Mouse (Mus musculus): ENCODE results near the gene Ctbp1.
A peak's percentile ranks its signal among the peaks of the same experiment; 100 is the strongest.

Ctbp1 gene

DNA sequence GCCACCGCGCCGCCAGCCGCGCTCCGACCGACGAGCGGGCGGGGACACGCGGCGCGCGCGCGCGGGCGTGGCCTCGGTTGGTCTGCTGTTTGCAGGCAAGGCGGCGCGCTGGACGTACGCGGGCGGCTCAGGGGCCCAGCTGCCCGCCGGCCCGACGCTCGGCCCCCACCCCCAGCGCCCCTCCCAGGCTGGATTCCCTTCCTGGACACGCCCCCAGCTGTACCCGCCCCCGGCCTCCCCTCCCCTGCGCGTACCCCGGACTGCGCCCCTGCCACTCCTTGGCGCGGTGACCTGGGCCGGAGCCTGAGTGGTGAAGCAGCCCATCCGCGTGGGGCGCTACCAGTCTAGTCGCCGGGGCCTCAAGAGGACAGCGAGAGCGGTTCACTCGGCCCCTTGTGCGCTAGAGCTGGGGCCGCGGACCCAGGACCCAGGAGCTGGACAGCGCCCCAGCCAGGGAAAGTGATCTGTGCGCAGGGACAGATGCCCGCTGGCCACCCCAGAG, at the start of gene Ctbp1:
Gene Ctbp1, minus strand, starts transcription at position 42 of the 502 bp plus-strand sequence.
- peak; percentile 91 to 92 for DNase-seq (ENCODE audit: low spot score in 2 of 2)

DNA sequence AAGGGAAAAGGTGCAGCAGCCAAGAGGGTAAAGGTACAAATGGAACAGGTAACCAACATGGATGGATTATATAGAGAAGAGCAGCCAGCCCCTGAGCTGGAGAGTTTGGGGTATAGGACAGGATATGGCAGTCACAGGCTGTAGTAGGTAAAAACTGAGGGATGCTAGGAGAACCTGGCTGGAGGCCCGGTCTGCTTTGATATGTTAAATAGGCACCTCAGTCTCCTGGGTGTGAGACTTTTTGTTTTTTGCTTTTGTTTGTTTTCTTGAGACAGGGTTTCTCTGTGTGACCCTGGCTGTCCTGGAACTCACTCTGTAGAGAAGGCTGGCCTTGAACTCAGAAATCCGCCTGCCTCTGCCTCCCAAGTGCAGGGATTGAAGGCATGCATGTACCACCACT, 49.7 kb upstream of the Ctbp1 start:
- DNase-seq (ENCODE audit: low spot score in 2 of 2), result no peak

DNA sequence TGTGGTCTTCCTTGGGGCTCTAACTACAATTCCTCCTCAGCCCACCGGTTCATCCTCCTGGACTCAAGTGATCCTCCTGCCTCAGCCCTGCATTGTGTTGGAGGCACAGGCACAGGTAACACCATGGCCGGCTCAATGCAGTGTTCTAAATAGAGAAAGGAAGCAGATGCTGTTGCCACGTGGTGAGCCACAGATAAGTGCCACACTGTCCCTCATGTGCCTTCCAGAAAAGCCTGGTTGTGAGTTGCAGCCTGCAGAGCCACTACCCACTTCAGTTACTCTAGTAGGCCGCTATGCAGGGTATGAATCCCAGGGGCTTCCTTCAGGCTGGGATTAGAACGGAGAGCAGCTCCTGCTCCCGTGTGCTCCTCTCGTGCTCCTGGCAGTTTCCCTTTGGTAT, 37.4 kb upstream of the Ctbp1 start:
- DNase-seq (ENCODE audit: low spot score in 2 of 2), result no peak

DNA sequence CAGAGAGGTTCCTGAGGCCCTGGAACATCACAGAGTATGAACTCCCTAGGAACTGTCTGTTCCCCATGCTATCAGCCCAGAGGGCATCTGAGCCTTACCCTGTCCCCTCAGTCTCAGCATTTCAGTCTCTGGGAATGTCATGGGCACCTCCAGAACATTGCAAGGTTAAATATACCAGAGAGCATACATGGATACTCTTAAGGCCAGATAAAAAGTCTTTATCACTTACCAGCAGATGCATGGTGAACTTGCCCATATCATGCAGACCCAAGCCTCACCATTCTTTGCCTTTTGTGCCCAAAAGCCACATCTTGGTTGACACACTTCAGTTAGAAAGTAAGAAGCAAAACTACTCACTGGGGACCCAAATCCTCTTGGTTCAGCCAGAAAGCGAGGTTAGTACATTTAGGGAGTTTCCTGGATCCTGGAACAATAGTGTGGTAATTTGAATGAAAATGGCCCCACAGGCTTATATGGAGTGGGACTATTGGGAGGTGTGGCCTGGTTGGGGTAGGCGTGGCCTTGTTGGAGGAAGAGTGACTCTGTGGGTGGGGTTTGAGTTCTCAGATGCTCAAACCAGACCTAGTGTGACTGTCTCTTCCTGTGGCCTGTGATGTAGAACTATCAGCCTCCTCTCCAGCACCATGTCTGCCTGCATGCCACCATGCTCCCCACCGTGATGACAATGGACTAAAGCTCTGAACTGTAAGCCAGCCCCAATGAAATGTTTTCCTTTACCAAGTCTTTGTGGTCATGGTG, 36.1 kb upstream of the Ctbp1 start:
- peak; percentile 9 to 20 for DNase-seq (ENCODE audit: low spot score in 2 of 2)

DNA sequence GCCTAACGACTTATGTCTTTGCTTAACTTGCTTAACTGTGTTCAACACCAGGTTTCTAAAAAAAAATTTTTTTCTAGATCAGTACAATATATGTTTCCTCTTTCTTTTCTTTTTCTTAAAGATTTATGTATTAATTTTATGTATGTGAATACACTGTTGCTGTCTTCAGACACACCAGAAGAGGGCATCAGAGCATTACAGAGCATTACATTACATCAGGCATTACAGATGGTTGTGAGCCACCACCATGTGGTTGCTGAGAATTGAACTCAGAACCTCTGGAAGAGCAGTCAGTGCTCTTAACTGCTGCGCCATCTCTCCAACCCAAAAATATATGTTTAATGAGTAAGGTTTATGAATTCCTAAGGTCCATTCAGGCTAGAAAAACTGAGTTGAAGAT, 27.0 kb upstream of the Ctbp1 start:
- no peak for DNase-seq (ENCODE audit: low spot score in 2 of 2)

DNA sequence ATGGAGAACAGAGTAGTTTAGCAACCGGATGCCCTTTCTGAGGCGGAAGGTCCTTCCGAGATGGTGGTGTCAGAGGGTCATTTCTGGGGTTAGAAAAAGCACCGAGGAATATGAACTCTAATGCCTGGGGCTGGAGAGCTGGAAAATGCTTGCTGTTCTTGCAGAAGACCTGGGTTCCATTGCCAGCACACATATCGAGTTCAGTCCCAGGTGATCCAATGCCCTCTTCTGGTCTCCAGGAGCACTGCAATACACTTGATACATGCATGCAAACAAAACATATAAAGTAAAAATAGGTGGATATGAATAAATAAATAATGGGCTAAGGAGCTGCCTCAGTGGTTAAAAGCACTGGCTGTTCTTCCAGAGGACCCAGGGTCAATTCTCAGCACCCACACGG, 22.4 kb upstream of the Ctbp1 start:
- peak in 1 of 2 experiments; percentile 17 for DNase-seq (ENCODE audit: low spot score in 2 of 2)

DNA sequence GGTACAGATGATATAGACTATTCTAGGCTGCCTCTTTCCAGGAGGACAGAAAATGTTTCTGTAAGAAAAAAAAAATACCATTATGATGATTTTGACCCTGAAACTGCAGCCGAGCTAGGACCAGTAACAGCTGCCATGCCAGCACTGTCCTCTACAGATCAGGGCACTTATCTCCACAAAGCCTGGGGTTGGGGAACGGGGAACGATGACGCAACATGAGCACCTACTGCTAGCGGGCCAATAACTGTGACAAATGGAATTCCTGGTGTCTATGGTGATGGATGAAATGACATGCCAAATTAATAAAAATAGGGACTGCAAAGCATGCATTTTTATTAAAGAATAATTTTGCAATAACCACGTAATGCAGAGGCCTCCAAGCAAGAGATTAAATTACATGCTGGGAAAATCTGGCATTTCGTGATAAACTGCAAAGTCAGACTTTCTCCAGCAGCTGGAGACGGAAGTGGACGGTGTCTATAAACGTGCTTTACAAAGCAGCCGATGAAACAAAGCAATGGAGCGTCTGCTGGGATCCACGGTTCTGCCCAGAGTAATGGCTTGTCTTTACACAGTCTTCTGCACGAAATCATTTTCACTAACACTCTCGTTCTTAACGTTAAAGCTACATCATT, 19.1 kb upstream of the Ctbp1 start:
- no peak for DNase-seq (ENCODE audit: low spot score in 2 of 2)

DNA sequence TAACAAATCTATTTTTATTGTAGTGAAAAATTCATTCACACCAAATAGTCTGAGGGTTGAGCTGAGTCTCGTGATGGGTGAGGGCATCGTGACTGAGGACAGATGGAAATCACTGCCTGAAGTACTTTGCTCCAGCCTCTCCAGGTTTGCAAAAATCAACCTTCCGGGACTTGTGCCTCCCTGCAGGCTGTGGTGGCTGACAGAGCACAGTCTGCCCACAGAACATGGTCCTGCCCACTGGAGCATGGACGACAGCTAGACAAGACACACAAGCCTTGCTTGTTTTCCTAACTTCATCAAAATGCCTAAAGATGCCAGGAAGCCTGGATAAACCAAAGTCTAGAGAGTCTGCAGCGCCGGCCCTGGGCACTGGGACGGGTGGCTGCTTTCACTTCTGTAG, 9.2 kb upstream of the Ctbp1 start:
- DNase-seq (ENCODE audit: low spot score in 2 of 2), result no peak

DNA sequence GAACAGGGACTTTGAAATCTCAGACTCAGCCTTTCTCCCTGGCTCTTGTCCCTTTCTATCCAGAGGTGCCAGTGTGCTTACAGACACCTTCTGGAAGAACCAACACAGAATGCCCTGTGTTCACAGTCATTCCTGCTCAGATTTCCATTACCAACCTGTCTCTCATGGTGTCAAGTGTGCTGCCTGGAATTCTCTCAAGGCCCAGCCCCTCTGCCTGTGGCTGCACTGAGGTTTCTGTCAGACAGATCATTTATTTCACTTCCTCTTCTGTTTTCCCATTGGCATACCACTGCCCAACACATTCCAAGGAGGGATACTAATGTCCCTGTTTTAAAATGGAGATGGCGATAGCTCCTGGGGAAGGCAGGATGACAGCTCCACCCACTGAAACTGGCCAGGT, 6.6 kb upstream of the Ctbp1 start:
- no peak for DNase-seq (ENCODE audit: low spot score in 2 of 2)

DNA sequence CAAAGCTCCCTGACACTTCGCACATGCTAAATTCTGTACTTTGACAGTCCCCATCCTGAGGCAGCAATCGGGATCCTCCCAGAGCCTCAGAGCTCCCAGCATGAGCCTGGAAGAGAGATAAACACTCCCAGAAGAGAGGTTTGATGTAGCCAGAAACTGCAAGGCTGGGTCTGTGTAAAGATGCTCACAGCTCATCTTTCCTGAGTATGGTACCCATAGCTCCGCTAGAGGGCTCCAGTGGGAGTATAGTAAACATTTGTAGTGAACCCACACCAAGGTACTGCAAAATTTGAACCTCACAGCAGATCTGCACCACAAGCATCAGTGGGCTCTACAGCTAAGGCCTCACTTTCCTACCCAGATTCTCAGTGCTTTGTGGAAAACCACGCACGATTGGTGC, 4.2 kb upstream of the Ctbp1 start:
- peak in 1 of 2 experiments; percentile 30 for DNase-seq (ENCODE audit: low spot score in 2 of 2)

DNA sequence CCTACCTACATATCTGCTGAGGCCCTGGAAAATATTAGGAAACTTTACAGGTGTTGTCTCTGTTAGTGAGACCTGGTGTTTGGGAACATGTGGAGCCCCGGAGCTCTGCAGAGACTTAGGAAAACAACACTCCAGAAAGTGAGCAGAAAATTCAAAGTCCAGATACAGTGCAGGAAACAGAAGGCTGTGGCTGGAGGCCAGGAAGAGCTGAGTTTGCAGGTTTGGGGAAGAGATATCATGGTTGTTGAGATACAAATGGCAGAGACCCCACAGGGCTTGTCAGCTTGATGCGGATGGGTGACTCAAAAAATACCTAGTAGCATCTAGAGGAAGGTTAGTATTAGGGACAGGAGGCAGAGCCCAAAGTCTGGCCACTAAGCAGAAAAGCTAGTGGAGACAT, 2.5 kb upstream of the Ctbp1 start:
- no peak for DNase-seq (ENCODE audit: low spot score in 2 of 2)

DNA sequence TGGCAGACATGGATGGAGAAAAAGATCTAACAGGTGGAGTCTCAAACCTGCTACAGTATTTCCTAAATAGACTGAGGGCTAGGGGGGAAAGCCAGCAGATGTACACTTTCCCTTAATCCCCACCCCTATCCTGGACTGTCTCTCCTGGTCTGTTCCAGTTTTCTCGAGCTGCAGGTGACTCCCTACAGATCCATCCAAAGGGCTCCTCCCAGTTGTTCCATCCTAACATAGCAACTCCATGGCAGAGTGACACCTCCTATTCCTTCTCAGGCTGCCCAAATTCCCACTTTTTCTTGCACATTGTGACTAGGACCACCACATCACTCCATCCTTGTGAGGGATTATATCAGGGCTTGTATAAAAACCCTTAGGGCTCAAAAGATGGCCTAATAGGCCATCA, 960 bp upstream of the Ctbp1 start:
- no peak for DNase-seq (ENCODE audit: low spot score in 2 of 2)

DNA sequence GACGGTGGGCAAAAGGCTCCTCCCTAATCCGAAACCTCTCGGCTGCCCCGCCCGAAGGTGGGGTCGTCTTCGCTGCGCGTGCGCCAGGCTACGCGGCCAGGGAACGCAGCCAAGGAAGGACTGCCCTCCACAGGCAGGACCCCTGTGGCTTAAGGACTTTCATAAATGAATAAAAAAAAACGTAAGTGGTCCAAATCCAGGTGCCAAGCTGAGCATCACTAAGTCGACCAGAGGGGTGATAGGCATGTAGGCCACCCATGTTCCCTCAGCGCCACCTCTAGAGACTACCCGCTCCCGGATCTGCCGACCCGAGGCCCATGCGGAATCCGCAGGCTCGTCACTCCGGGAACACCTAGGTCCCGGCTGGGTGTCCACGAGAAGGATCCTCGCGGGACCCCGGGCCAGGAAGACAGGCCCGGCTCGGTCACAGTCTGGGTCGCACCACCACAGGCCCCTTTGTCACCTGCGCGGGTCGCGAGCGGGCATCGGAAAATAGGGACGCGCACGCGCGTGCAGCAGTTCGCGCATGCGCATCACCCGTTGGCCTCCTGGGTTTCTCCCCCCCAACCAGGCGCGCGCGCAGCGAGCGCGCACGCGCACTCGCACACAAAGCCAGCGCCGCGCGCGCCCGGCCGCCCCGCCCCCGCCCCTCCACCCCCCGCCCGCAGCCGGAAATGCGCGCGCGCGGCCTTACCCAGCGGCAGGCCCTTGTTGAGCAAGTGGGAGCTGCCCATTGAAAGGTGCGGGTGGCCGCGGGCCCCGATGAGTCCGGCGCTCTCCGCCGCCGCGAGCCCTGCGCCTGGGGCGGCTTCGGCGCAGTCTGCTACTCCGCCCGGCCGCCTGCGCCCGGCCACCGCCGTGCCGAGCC, 475 bp downstream of the Ctbp1 start:
- peak; percentile 88 to 91 for DNase-seq (ENCODE audit: low spot score in 2 of 2)

DNA sequence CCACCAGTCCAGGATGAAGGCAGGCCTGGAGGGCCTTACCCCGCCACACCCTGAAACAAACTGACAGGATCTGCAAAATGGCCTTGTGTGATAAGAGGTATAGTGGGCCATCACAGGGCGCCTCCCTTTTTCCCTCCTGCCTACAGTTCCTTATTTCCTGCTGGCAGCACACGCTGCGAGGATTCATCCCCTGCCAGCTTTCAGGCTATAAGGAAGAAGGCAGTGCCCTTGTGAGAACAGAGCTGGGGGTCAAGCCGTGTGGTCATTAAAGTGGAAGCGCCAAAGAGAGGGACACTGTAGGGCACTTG, 1.1 kb downstream of the Ctbp1 start:
- DNase-seq (ENCODE audit: low spot score in 2 of 2), result peak; percentile 52 to 72

DNA sequence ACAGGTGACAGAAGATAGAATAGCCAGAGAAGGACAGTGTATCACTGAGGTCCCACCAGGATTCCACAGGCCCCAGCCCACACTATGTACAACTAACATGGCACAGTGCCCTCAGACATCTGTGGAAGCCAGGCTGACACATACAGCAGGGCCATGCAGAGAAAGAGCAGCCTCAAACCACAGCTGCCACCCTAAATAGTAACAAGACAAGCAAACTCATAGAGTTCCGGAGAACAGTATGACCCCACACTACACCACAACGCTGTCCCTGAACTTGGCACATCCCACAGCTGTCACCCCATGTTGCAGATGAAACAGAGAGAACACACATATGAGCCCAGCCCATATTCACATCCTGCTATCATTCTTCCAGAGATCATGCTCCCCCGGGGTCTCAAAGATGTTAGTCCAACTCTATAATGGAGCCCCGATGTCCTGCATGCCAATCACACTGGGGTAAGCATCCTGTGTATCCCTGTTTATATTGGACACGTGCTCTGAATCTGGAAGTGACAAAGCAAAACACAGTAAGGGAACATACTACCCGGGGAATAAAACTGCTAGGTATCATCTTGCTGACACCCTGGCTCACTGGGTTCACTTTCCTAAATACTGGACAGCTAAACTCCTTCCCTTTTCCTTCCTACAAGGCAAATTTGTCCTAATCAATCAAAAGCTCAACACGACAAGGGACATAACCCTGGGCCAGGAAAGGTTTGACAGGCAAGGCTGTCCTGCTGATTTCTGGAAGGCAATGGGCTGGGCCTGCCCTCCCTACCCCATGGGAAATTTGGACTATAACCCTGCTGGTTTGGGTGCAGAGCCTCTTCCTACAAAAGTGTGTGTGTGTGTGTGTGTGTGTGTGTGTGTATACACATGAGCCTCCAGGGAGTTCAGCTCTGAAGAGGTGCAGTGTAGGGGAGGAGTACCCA, 1.7 kb downstream of the Ctbp1 start:
- DNase-seq (ENCODE audit: low spot score in 2 of 2), result no peak

DNA sequence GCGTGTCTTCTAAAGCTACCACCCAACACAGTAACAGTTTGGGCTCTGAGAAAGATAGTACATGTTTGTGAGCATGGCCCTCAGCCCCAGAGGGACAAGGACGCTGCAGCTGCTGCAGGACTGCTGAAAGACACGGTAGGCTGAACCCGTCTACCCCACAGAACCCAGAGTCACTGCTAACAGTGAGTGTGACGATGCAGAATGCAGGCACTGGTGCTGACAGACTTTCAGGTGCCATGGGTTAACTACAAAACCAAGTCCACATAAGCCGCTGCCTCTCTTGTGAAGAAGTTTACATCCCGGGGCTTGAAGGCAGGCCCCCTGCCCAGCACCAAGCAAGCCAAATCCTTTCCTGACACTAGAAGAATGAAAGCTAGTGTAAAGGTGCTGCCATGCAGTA, 2.6 kb downstream of the Ctbp1 start:
- DNase-seq (ENCODE audit: low spot score in 2 of 2), result no peak

DNA sequence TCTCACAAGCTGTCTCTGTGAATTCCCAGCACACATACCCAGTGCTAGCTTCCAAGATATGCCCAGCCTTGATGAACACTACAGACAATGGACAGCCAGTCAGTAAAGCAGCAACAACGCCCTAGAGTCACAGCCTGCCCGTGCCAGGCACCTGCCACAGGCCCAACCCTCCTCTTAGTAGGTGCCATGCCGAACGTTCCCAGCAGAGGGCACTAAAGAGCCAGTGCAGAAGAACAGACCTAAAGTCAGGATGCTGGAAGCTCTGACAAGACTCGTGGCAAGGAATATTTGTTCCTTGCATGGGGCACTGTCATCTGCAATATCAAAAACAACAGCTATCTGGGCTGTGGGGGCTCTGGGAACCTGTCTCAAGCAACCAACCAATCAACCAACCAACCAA, 4.2 kb downstream of the Ctbp1 start:
- DNase-seq (ENCODE audit: low spot score in 2 of 2), result peak; percentile 76 to 81

DNA sequence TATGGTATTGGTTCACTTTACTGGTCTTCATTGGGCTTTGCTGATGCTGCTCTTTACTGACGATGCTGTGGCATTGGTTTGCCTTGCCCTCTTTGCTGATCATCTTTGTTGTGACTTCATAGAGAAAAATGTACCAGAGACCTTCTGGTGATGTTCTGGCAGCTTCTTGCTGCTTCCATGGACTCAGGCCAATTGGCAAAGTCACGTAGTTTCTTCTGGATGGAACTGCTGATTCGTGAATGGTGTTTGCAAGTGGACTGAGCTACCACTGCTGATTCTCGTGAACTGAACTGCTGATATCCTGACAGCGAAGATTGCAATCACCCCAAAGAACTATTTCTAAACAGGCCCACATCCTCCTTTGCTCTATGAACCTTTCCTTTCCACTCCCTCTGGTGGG, 20.4 kb downstream of the Ctbp1 start:
- DNase-seq (ENCODE audit: low spot score in 2 of 2), result no peak

DNA sequence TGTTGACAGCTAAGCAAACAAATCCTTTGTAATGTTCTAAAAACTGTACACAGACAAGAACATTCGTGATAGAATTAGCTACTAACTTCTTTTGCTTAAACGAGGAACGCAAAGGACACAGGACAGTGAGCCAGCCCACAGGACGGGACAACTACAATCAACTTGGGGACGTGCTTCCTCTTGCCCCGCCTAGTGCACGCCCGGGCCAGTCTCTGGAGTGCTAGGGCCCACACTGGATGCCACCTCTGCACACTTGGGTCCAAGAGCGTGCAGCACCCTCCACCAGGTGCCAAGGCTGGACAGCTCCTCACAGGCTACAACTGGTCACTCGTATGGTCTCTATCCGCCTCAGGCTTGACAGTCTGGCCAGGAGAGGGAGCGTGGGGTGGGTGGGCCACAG, 26.6 kb downstream of the Ctbp1 start:
- no peak for DNase-seq (ENCODE audit: low spot score in 2 of 2)

DNA sequence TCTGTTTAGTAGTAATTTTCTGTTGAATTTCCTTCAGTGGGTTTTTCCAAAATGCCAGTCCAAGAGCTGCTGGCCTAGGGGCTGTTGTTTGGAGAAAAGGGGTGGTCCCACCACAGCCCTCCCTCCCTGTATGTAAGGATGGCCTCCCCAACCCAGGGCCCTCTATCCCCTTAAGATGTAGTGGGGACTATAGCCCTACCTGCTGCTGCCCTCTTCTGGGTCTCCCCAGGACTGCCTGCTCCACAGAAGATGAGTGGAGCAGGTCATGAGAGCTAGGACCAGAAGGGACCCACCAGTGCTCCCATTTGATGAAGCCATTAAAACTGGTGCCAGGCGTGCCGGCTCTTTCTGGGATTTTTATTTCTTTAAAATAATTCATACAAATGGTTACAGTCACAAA, 27.4 kb downstream of the Ctbp1 start:
- no peak for DNase-seq (ENCODE audit: low spot score in 2 of 2)

DNA sequence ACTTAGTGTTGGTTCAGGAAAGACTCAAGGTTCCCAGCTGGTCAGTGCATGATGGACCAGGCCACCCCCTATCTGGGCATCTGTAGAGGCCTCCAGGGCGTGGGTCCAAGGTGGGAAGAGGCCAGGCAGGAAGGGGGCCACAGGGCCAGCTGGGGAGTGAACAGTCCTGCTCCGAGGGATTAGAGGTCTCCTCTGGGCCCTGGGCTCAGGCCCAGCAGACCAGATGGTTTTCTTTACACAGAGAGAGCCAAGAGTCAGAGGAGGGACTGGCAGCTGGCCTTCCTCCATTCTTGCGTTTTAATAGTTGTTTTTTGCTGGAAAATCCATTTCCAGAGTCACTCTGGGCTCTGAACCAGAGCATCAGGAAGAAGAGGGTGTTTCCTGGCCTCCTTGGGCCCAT, 29.1 kb downstream of the Ctbp1 start:
- DNase-seq (ENCODE audit: low spot score in 2 of 2), result peak; percentile 14 to 15
